ENCODE assay signal across 1 mouse cellular context in genomic region chr8:105555230-105555629, GRCm38 (mm10).
TF ChIP-seq lines count a peak whose summit lies in the region.

No protein-coding gene starts in this region.

TF ChIP-seq in ES-E14, 5 proteins besides CTCF, POLR2A, EP300 and RAD21:
- no peak for TF ChIP-seq HCFC1 (IDR thresholded peaks at IDR 0.05; ENCODE audit: borderline replicate concordance, insufficient read depth, low read length)
- no peak for TF ChIP-seq CHD2 (IDR thresholded peaks at IDR 0.05; ENCODE audit: low read depth, low read length)
- no peak for TF ChIP-seq ZC3H11A (IDR thresholded peaks at IDR 0.05; ENCODE audit: borderline replicate concordance, low read depth, low read length)
- TF ChIP-seq ZNF384 (IDR thresholded peaks at IDR 0.05; ENCODE audit: low read depth, low read length), result no peak
- no peak for TF ChIP-seq MAFK (IDR thresholded peaks at IDR 0.05; ENCODE audit: insufficient read depth, low read depth, low read length)
